Mouse (Mus musculus): Measurements from ENCODE around the gene Tmem233.

GRCm38 (mm10) chr5:116013821-116014220, 69.2 kb downstream of the Tmem233 start:
- TF ChIP-seq POLR2A (IDR thresholded peaks at IDR 0.05; ENCODE audit: control insufficient read depth in 1 of 2, insufficient read depth in 1 of 2, low read depth in 1 of 2, low read length in 2 of 2, poor library complexity in 1 of 2) = no peak; a peak in 1 of 4 replicates
- TF ChIP-seq RAD21 (IDR thresholded peaks at IDR 0.05; ENCODE audit: low read depth, low read length) = no peak
- TF ChIP-seq CTCF (IDR thresholded peaks at IDR 0.05 in 2 of 3, conservative IDR thresholded peaks at IDR 0.05 in 1 of 3; ENCODE audit: control insufficient read depth in 1 of 3, insufficient read depth in 1 of 3, low read depth in 2 of 3, low read length in 3 of 3, poor library complexity in 1 of 3, severe bottlenecking in 1 of 3) = no peak
- no peak for TF ChIP-seq ELF1 (IDR thresholded peaks at IDR 0.05; ENCODE audit: low read depth, low read length)
- TF ChIP-seq MAZ (IDR thresholded peaks at IDR 0.05; ENCODE audit: low read depth, low read length) = no peak
- TF ChIP-seq ZNF384 (IDR thresholded peaks at IDR 0.05; ENCODE audit: low read depth, low read length) = no peak
- TF ChIP-seq ETS1 (IDR thresholded peaks at IDR 0.05; ENCODE audit: low read depth, low read length) = no peak
